Mouse (Mus musculus) lung, adult 2 months (tissue): ENCODE data around the gene Diexf.
A peak's percentile ranks its signal among the peaks of the same experiment; 100 is the strongest.

ENCODE experiments used
- CTCF ChIP-seq: fragments of 200-500 bp; IDR thresholded peaks from 2 replicates; pipeline ENCODE4 v1.5.1; 2011; ENCODE audit warnings: mild to moderate bottlenecking, low read length, control low read depth; ENCODE audit not compliant: insufficient read depth
- POLR2A ChIP-seq: fragments of 200-500 bp; IDR thresholded peaks from 2 replicates; pipeline ENCODE4 v1.6.1; 2011; ENCODE audit warnings: low read depth, mild to moderate bottlenecking, control low read depth, low read length, borderline replicate concordance; ENCODE audit errors: extremely low read depth

GRCm38 (mm10) chr1:193152872-193153271 lies 22.8 kb upstream of the Diexf start, which contains the start of gene Irf6:
- peak; percentile 62; the same call in 1 of the 2 replicates for TF ChIP-seq POLR2A
- no peak for TF ChIP-seq CTCF
